Mouse (Mus musculus): ENCODE results near the gene Inca1.

Gene Inca1

GRCm38 (mm10) chr11:70699722-70700556 lies at the start of gene Inca1, which contains the start of gene Kif1c:
Gene Inca1 (minus strand): TSS chr11:70700155.
Gene Kif1c (plus strand): TSS chr11:70700548.
- peak; percentile 90 for DNase-seq (ENCODE audit: low spot score)

- DNase-seq (ENCODE audit: low spot score): peak; percentile 80
Measured at GRCm38 (mm10) chr11:70747876-70748545, 48.1 kb upstream of the Inca1 start.

GRCm38 (mm10) chr11:70745636-70746035 lies 45.7 kb upstream of the Inca1 start:
- DNase-seq (ENCODE audit: low spot score): no peak

GRCm38 (mm10) chr11:70742581-70743459 lies 42.9 kb upstream of the Inca1 start:
- DNase-seq (ENCODE audit: low spot score): no peak

- no peak for DNase-seq (ENCODE audit: low spot score)
Measured at GRCm38 (mm10) chr11:70742117-70742516, 42.2 kb upstream of the Inca1 start.

- DNase-seq (ENCODE audit: low spot score): peak; percentile 64
Measured at GRCm38 (mm10) chr11:70741603-70742002, 41.6 kb upstream of the Inca1 start.

GRCm38 (mm10) chr11:70737749-70738148 lies 37.8 kb upstream of the Inca1 start:
- DNase-seq (ENCODE audit: low spot score): no peak

- no peak for DNase-seq (ENCODE audit: low spot score)
Measured at GRCm38 (mm10) chr11:70733256-70733655, 33.3 kb upstream of the Inca1 start.

- DNase-seq (ENCODE audit: low spot score): no peak
Measured at GRCm38 (mm10) chr11:70731178-70731577, 31.2 kb upstream of the Inca1 start.

GRCm38 (mm10) chr11:70730427-70731038 lies 30.6 kb upstream of the Inca1 start:
- DNase-seq (ENCODE audit: low spot score): peak; percentile 39

- DNase-seq (ENCODE audit: low spot score): no peak
Measured at GRCm38 (mm10) chr11:70727385-70727784, 27.4 kb upstream of the Inca1 start.

GRCm38 (mm10) chr11:70726585-70726984 lies 26.6 kb upstream of the Inca1 start:
- no peak for DNase-seq (ENCODE audit: low spot score)

- DNase-seq (ENCODE audit: low spot score): no peak
Measured at GRCm38 (mm10) chr11:70724706-70725105, 24.8 kb upstream of the Inca1 start.

GRCm38 (mm10) chr11:70721072-70721471 lies 21.1 kb upstream of the Inca1 start:
- DNase-seq (ENCODE audit: low spot score): no peak

GRCm38 (mm10) chr11:70720567-70720966 lies 20.6 kb upstream of the Inca1 start:
- DNase-seq (ENCODE audit: low spot score): no peak

GRCm38 (mm10) chr11:70718481-70718880 lies 18.5 kb upstream of the Inca1 start:
- no peak for DNase-seq (ENCODE audit: low spot score)

- peak; percentile 33 for DNase-seq (ENCODE audit: low spot score)
Measured at GRCm38 (mm10) chr11:70715832-70716231, 15.9 kb upstream of the Inca1 start.

- no peak for DNase-seq (ENCODE audit: low spot score)
Measured at GRCm38 (mm10) chr11:70713222-70713621, 13.3 kb upstream of the Inca1 start.

- DNase-seq (ENCODE audit: low spot score): no peak
Measured at GRCm38 (mm10) chr11:70711026-70711425, 11.1 kb upstream of the Inca1 start.

GRCm38 (mm10) chr11:70706127-70706526 lies 6.2 kb upstream of the Inca1 start:
- DNase-seq (ENCODE audit: low spot score): no peak

- DNase-seq (ENCODE audit: low spot score): peak; percentile 45
Measured at GRCm38 (mm10) chr11:70702781-70703180, 2.8 kb upstream of the Inca1 start.

All from adipocyte (in vitro differentiated cells).